Mouse (Mus musculus): ENCODE results near the gene Glg1. TPM values are rescaled to one million over a fixed set of nuclear protein-coding genes. Genes with fewer than 3 reads are reported as not detected.
"Not testable (repeated sequence)": the region's sequence is repeated elsewhere in the genome, so short reads cannot be mapped to it uniquely, and the experiment has no call there.

Glg1 gene
- 30.0 TPM for polyA plus RNA-seq (2012; fragmentation: generic; extraction: Trizol)
- long read RNA-seq, experiment 1, full-length matches to known transcripts, result 14 of 40 reads
- long read RNA-seq, experiment 1, partial matches to known transcripts, result 17 of 40 reads
- long read RNA-seq, experiment 1, other reads (novel, unspliced or antisense), result 9 of 40 reads
- long read RNA-seq, experiment 2, full-length matches to known transcripts, result 93 of 148 reads
- long read RNA-seq, experiment 2, partial matches to known transcripts, result 28 of 148 reads
- long read RNA-seq, experiment 2, other reads (novel, unspliced or antisense), result 27 of 148 reads

DNA sequence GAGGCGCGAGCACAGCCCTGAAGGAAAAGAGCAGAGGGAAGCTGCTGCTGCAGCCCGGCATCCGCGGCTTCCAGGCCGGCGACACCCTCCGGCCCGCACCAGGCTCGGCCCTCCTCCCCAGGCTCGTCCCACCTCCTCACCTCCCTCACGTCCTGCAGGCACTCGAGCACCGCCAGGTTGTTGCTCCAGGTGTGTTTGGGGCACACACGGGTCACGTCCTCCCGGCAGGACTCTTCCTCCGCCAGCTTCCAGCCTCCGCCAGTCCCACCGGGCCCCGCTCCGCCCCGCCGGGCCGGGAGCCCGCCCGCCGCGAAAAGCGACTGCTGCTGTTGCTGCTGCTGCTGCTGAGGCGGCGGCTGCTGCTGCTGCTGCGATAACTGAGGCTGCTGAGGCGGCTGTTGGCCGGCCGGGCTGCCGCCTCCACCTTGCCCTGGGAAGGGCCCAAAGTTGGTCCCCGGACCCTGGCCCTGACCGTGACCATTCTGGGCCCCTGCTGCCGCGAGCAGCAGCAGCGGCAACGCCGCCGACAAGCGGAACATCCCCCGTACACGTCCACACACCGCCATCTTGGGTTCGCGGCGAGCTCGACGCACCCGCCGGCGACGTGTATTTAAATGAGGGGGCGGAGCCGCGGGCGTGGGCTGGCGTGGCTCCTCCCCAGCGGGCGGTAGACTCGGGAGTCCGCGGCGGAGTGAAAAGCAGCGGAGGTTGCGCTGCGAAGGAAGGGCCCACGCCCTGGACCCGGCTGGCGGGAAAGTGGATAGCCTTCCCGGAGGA is at the start of gene Glg1:
Glg1 (minus strand) TSS at position 586 of the 777 bp plus-strand sequence.
- Histone ChIP-seq H3K4me3 (ENCODE audit: insufficient read depth, poor library complexity, severe bottlenecking) (peak within 1 kb of the TSS; percentile 63), H3K27me3 (ENCODE audit: control insufficient read depth, insufficient read depth, insufficient read length) (no peaks in the 10 kb centered on the region), H3K79me2 (ENCODE audit: control insufficient read depth, insufficient read depth) (peaks cover 50% of the 10 kb centered on the region), H3K79me3 (ENCODE audit: low read depth) (peaks cover 39% of the 10 kb centered on the region), H3ac (ENCODE audit: control insufficient read depth, insufficient read length, low read depth) (peak within 1 kb of the TSS; percentile 92), H3K36me3 (ENCODE audit: control insufficient read depth, insufficient read depth) (no peaks in the 10 kb centered on the region)
- no peak for TF ChIP-seq USF1 (IDR thresholded peaks at IDR 0.05; ENCODE audit: low read depth)
- TF ChIP-seq FOSL1 (IDR thresholded peaks at IDR 0.05; ENCODE audit: insufficient read depth, low read length, poor library complexity, severe bottlenecking), result no peak
- no peak for TF ChIP-seq CEBPB (IDR thresholded peaks at IDR 0.05; ENCODE audit: low read depth)
- TF ChIP-seq MYOD1 (IDR thresholded peaks at IDR 0.05; ENCODE audit: control insufficient read depth, insufficient read length, low read depth), result no peak
- TF ChIP-seq MAX (IDR thresholded peaks at IDR 0.05), result peak; percentile 36
- TF ChIP-seq CTCF (IDR thresholded peaks at IDR 0.05; ENCODE audit: control insufficient read depth, insufficient read depth, insufficient read length), result no peak
- no peak for TF ChIP-seq MYOG (IDR thresholded peaks at IDR 0.05; ENCODE audit: control insufficient read depth, extremely low read depth, insufficient read length)

DNA sequence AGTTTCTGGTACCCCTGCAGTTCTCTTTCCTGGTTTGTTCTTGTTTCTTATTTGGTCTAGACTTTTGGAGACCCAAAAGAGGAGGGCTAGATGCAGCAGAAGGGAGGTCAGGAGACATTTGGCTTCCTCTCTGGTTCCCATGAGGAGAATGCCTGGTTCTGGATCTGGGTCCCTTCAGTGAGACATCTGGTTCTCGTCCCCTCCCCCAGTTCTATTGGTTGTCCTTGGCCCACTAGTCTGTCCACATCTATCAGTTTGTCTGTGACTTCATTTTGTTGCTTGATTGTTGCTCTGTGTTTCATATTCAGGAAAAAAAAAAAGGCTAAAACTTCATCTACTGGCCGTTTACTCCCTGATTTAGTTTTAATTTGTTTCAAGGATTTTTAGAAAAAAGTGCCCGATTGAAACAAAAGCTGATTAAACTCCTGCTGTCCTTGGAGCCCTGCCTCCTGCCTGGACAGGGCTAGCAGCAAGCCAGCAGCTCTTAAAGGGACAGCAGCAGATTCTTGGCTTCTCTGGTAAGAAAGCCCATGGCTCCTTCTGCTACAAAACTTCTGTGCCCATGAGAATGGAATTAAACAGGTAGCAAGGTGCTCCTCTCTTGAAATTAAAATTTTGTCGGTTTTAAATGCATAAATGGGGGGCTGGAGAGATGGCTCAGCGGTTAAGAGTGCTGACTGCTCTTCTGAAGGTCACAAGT is 46.2 kb upstream of the Glg1 start:
- H3K4me3 ChIP-seq (ENCODE audit: insufficient read depth, poor library complexity, severe bottlenecking), result no peak overlapping the region
- TF ChIP-seq MYOG (IDR thresholded peaks at IDR 0.05; ENCODE audit: control insufficient read depth, extremely low read depth, insufficient read length) (no peak), FOSL1 (IDR thresholded peaks at IDR 0.05; ENCODE audit: insufficient read depth, low read length, poor library complexity, severe bottlenecking) (no peak), CEBPB (IDR thresholded peaks at IDR 0.05; ENCODE audit: low read depth) (no peak), CTCF (IDR thresholded peaks at IDR 0.05; ENCODE audit: control insufficient read depth, insufficient read depth, insufficient read length) (no peak), MAX (IDR thresholded peaks at IDR 0.05) (no peak)
- no peaks in the 10 kb centered on the region for H3K79me2 ChIP-seq (ENCODE audit: control insufficient read depth, insufficient read depth)
- no peaks in the 10 kb centered on the region for H3K79me3 ChIP-seq (ENCODE audit: low read depth)
- no peaks in the 10 kb centered on the region for H3K27me3 ChIP-seq (ENCODE audit: control insufficient read depth, insufficient read depth, insufficient read length)
- no peak overlapping the region for H3ac ChIP-seq (ENCODE audit: control insufficient read depth, insufficient read length, low read depth)
- peaks cover under 1% of the 10 kb centered on the region for H3K36me3 ChIP-seq (ENCODE audit: control insufficient read depth, insufficient read depth)

DNA sequence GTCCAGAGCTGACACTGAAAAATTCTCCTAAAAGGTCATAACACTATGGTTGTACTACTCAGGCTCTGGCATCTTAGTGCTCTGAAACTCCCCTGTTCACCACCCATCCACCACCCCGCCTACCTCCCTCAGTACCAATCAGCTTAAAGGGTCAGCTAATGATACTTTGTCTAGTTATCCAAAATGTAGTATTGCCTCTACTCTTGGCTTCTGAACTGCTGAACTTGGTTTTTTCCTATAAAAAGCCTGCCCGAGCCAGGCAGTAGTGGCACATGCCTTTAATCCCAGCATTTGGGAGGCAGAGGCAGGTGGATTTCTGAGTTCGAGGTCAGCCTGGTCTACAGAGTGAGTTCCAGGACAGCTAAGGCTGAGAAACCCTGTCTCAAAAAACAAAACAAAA is 45.3 kb upstream of the Glg1 start:
- Histone ChIP-seq H3ac (ENCODE audit: control insufficient read depth, insufficient read length, low read depth) (no peak overlapping the region), H3K4me3 (ENCODE audit: insufficient read depth, poor library complexity, severe bottlenecking) (no peak overlapping the region), H3K27me3 (ENCODE audit: control insufficient read depth, insufficient read depth, insufficient read length) (no peaks in the 10 kb centered on the region), H3K79me3 (ENCODE audit: low read depth) (peaks cover 5% of the 10 kb centered on the region), H3K36me3 (ENCODE audit: control insufficient read depth, insufficient read depth) (no peaks in the 10 kb centered on the region), H3K79me2 (ENCODE audit: control insufficient read depth, insufficient read depth) (peaks cover 7% of the 10 kb centered on the region)
- TF ChIP-seq MYOG (IDR thresholded peaks at IDR 0.05; ENCODE audit: control insufficient read depth, extremely low read depth, insufficient read length) (no peak), CTCF (IDR thresholded peaks at IDR 0.05; ENCODE audit: control insufficient read depth, insufficient read depth, insufficient read length) (no peak), MAX (IDR thresholded peaks at IDR 0.05) (no peak), USF1 (IDR thresholded peaks at IDR 0.05; ENCODE audit: low read depth) (no peak), CEBPB (IDR thresholded peaks at IDR 0.05; ENCODE audit: low read depth) (no peak), FOSL1 (IDR thresholded peaks at IDR 0.05; ENCODE audit: insufficient read depth, low read length, poor library complexity, severe bottlenecking) (no peak), MYOD1 (IDR thresholded peaks at IDR 0.05; ENCODE audit: control insufficient read depth, insufficient read length, low read depth) (no peak)

DNA sequence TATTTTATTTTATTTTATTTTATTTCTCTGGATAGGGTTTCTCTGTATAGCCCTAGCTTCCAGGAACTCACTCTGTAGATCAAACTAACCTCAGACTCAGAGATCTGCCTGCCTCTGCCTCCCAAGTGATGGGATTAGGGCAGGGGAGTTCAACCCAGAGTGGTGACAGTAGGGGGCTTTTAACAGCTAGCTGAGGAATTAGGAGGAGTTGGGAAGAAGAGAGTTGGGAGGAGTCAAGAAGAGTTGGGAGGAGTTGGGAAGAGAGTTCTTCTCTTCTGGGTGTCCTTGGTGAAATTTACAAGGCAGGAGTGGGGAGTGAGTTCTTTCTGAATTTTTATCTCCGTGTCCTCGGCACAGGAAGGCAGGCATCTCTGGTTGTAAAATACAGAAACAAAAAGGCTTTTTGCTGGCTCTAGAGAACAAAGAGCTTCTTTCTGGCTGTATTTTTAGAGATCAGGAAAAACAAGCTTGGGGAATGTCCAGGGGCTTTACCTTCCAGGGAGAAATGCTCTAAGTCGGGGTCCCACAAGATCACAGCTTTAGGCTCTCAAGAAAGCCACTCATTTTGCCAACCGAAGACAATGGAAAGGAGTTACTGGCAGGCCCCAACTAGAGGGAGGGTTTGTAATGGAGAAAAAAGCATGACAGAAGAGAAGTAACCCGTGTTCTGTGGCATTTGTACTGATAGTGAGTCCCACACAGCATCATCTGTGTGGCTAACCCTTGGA is 44.2 kb upstream of the Glg1 start:
- not testable (repeated sequence) for H3K27me3 ChIP-seq (ENCODE audit: control insufficient read depth, insufficient read depth, insufficient read length); H3ac ChIP-seq (ENCODE audit: control insufficient read depth, insufficient read length, low read depth)
- peaks cover 16% of the 10 kb centered on the region for H3K79me3 ChIP-seq (ENCODE audit: low read depth)

DNA sequence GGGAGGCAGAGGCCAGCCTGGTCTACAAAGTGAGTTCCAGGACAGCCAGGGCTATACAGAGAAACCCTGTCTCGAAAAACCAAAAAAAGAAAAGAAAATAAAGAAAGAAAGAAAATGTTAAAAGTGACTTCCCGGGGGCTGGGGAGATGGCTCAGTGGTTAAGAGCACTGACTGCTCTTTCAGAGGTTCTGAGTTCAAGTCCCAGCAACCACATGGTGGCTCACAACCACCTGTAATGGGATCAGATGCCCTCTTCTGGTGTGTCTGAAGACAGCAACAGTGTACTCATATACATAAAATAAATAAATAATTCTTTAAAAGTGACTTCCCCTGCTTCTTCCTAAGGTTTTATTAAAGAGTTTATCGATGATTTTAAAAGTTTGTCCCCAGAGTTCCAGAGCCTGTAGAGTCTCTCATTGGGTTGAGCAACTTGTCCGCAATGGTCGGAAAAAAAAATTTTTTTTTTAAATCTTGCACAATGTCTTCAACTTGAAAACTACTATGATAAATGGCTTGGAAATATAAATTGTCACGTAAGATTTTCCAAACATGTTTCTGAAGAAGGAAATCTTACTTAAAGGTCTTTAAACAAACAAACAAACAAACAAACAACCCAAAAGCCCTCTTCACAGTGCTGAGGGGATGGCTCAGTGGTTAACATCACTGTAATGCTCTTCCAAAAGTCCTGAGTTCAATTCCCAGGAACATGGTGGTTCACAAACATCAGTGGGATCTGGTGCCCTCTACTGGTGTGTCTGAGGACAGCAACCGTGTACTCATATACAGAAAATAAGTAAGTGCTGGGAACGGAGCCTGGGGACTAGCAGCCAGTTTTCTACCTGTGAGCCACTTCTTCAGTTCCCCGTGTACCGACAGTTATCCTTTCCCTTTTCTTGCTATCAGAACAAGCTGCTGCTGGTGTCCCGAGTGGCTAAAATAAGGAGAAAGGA is 41.9 kb upstream of the Glg1 start:
- peaks cover 9% of the 10 kb centered on the region for H3K36me3 ChIP-seq (ENCODE audit: control insufficient read depth, insufficient read depth)
- no peak for TF ChIP-seq MYOD1 (IDR thresholded peaks at IDR 0.05; ENCODE audit: control insufficient read depth, insufficient read length, low read depth)
- no peak for TF ChIP-seq USF1 (IDR thresholded peaks at IDR 0.05; ENCODE audit: low read depth)
- TF ChIP-seq CEBPB (IDR thresholded peaks at IDR 0.05; ENCODE audit: low read depth), result no peak
- TF ChIP-seq FOSL1 (IDR thresholded peaks at IDR 0.05; ENCODE audit: insufficient read depth, low read length, poor library complexity, severe bottlenecking), result no peak
- no peak for TF ChIP-seq MYOG (IDR thresholded peaks at IDR 0.05; ENCODE audit: control insufficient read depth, extremely low read depth, insufficient read length)
- peak; percentile 16 for TF ChIP-seq MAX (IDR thresholded peaks at IDR 0.05)
- H3K79me2 ChIP-seq (ENCODE audit: control insufficient read depth, insufficient read depth), result peaks cover 41% of the 10 kb centered on the region
- no peak overlapping the region for H3ac ChIP-seq (ENCODE audit: control insufficient read depth, insufficient read length, low read depth)
- peak overlapping the region; percentile 23 for H3K4me3 ChIP-seq (ENCODE audit: insufficient read depth, poor library complexity, severe bottlenecking)
- H3K79me3 ChIP-seq (ENCODE audit: low read depth), result peaks cover 34% of the 10 kb centered on the region
- no peaks in the 10 kb centered on the region for H3K27me3 ChIP-seq (ENCODE audit: control insufficient read depth, insufficient read depth, insufficient read length)

More for the DNA sequence above, 44.2 kb upstream of the Glg1 start:
- H3K4me3 ChIP-seq (ENCODE audit: insufficient read depth, poor library complexity, severe bottlenecking); H3K36me3 ChIP-seq (ENCODE audit: control insufficient read depth, insufficient read depth): not testable (repeated sequence)
- H3K79me2 ChIP-seq (ENCODE audit: control insufficient read depth, insufficient read depth), result peaks cover 18% of the 10 kb centered on the region

Measured in C2C12 (cell line).